Mouse (Mus musculus): Measurements from ENCODE around the gene Mmp25.

Mmp25 gene

DNA sequence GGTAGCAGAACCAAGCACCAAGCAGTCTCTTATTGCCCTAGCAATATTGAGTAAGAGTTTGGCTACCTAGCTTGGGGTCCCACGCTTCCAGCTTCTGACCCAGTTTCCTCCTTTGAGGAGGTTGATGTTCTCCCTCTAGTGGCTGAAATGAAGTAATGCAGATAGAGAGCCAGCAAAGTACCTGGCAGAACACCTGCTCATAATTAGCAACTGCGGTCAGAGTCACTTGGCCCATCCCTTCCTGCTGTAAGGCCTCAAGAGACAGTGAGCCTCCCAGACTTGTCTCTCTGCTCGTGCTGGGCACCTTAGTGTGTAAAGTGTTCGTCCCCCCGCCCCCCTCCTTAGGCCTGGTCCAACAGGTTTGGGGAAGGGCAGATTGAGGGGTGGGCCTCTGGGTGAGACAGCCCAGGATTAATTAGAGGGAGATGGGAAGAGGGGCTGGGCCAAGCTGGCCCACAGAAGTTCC is 19.5 kb upstream of the Mmp25 start:
- DNase-seq (ENCODE audit: low read depth, low spot score): peak; percentile 85

- peak; percentile 80 for DNase-seq (ENCODE audit: low read depth, low spot score)
Measured at GRCm38 (mm10) chr17:23661526-23661925, 16.4 kb upstream of the Mmp25 start.

DNA sequence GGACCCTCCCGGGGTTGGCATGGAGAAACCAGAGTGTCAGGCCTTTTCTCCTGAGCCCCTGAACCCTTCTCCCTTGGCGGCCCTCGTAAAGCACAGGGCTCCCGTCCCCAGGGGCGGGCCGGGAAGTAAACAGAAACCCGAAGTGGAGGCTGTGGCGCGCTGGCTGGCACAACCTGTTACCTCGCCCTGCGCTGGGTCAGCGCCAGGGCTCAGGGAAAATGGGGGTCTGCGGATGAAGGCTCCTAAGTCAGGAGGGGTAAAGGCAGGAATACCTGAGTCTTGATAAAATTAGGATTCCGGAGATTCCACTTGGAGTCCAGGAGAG is 15.8 kb upstream of the Mmp25 start:
- no peak for DNase-seq (ENCODE audit: low read depth, low spot score)

GRCm38 (mm10) chr17:23660117-23660875 is 15.2 kb upstream of the Mmp25 start, which contains the start of gene Bicdl2:
Gene Bicdl2, plus strand, starts transcription at chr17:23660506.
- peak; percentile 81 for DNase-seq (ENCODE audit: low read depth, low spot score)

DNA sequence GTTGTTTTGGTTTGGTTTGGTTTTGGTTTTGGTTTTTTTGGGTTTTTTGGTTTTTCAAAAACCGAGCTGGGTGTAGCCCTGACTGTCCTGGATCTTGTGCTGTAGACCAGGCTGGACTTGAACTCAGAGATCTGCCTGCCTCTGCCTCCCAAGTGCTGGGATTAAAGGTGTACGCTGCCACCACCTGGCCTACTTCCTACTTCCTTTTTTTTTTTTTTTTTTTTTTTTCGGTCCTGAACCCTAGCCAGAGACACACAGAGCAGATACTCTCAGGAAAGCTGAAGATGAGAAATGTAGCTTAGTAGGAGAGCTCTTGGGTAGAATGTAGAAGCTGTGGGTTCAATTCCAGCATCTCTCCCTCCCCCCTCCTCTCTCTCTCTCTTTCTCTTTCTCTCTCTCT is 13.4 kb upstream of the Mmp25 start:
- no peak for DNase-seq (ENCODE audit: low read depth, low spot score)

DNA sequence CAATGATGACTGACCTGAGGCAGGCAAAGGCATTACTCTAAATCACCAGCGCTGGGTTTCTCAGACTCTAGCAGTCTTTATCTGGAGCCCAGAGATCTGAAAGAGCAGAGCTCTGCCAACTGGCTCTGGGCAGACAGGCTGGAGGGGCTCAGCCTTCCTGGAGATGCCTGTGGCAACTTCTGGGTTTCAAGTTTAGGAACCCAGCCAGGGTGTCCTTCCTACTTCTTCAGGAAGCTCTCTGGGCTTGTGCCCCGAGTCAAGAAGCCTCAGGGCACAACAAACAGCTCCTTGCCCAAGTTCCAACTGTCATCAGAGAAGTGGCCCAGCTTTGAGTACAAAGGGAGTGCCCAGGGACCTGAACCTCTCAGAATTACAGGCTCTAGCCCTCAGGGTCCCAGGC is 9.3 kb upstream of the Mmp25 start:
- no peak for DNase-seq (ENCODE audit: low read depth, low spot score)

DNA sequence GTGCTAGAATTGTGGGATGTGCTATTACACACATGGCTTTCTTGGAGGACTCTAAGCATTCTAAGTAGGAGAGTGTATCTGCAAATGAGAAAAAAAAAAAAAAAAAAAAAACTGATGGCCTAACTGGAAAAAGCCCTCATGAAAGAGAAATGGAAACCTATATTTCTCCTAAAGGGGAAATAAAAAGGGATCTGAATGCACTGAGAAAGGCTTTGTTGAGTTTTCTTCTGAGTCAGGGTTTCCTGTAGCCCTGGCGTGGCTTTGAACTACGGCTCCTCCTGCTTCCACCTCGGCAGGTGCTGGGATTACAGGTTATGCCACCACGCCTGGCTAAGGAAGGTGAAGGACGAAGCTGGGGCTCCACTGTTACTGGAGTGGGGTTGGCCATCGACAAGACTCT is 8.9 kb upstream of the Mmp25 start:
- DNase-seq (ENCODE audit: low read depth, low spot score): no peak

DNA sequence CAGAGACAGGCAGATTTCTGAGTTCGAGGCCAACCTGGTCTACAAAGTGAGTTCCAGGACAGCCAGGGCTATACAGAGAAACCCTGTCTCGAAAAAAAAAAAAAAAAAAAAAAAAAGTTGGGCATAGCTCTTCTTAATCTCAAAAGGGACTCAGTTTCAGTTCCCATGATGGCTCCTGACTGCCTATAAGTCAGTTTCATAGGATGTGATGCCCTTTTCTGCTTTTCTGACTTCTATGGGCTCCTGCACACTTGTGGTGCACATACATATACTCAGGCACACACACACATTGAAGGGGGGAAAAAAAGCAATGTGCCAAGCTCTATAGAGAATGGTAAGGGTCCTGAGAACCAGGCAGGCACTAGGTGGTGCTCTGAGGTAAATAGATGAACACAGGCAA is 8.2 kb upstream of the Mmp25 start:
- DNase-seq (ENCODE audit: low read depth, low spot score): no peak

DNA sequence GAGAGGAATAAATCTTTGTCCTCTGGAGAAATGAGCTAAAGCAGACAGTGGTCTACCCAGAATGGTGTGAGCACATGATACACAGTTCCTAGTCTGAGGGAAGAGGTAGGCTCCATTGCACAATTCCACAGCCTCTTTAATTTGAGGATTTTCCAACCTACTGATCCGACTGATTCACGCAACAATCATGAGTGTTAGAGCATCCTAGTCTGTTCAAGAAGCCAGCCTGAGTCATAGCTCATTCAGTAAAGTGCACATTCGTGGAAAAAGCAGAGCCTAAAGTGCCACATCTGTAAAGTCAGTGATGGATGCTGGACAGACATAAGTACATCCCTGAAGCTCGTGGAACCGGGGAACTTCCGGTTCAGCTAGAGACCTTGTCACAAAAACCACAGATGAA is 6.3 kb upstream of the Mmp25 start:
- no peak for DNase-seq (ENCODE audit: low read depth, low spot score)

GRCm38 (mm10) chr17:23645894-23646293 is 817 bp upstream of the Mmp25 start:
- peak; percentile 73 for DNase-seq (ENCODE audit: low read depth, low spot score)

- no peak for DNase-seq (ENCODE audit: low read depth, low spot score)
Measured at GRCm38 (mm10) chr17:23631241-23631640, 13.8 kb downstream of the Mmp25 start.

DNA sequence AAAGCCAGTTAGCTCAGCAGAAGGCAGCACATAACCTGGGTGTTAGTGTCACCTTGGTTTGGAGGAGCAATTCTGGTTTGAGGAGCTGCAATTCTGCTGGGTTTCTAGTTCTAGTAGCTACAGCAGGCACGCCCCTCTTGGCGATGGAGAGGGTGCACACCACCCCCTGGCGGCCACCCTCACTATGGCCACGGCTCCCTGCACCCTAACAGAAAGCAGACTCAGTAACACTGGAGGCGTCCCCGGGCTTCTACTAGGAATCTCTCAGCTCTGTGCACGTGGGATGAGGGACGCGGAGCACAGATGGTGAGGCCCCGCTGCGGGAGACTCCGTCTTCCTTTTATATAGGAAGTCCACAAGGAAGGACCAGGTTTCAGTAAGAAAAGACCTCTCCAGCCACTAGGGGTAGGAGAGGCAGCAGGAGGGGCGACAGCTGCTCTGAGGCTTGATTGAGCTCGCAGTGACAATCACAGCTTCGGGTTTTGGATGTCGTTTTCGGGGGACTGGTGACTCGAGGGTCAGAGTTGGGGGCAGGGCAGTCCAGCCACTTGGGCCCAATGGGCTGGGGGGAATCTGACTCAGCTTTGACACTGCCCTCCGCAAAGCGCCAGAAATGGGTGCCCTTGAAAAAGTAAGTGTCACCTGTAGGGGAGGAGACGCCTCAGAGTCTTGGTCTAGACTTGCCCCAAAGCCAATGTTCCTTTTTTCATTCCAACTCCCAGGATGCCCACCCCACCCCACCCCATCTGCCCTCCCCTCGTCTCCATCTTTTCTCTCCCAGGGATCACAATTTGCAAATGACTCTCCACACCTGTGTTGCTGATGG is 14.7 kb downstream of the Mmp25 start:
- peak; percentile 86 for DNase-seq (ENCODE audit: low read depth, low spot score)

- peak; percentile 75 for DNase-seq (ENCODE audit: low read depth, low spot score)
Measured at GRCm38 (mm10) chr17:23627813-23628212, 17.3 kb downstream of the Mmp25 start.

- no peak for DNase-seq (ENCODE audit: low read depth, low spot score)
Measured at GRCm38 (mm10) chr17:23620351-23620750, 24.7 kb downstream of the Mmp25 start.

GRCm38 (mm10) chr17:23617087-23617486 is 28.0 kb downstream of the Mmp25 start:
- no peak for DNase-seq (ENCODE audit: low read depth, low spot score)

- peak; percentile 91 for DNase-seq (ENCODE audit: low read depth, low spot score)
Measured at GRCm38 (mm10) chr17:23610361-23610800, 34.7 kb downstream of the Mmp25 start.

GRCm38 (mm10) chr17:23609612-23610011 is 35.5 kb downstream of the Mmp25 start:
- peak; percentile 70 for DNase-seq (ENCODE audit: low read depth, low spot score)

DNA sequence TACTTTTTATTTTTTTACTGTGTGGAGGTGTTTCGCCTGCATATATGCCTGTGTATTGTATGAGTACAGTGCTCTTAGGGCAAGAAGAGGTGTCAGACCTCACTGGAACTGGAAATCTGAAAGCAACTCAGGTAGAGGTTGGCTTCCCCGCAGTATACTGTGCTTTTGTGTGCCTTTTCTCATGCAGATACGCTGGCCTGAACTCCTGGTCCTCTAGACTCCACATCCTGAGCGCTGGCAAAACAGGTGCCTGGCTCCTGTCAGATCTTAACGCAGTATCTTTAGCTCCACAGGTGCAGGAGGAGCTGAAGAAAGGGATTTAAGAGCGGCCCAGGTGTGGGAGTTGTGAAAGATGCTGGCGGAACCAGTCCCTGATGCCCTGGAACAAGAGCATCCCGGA is 39.9 kb downstream of the Mmp25 start:
- peak; percentile 76 for DNase-seq (ENCODE audit: low read depth, low spot score)

- peak; percentile 80 for DNase-seq (ENCODE audit: low read depth, low spot score)
Measured at GRCm38 (mm10) chr17:23604394-23604793, 40.7 kb downstream of the Mmp25 start.

DNA sequence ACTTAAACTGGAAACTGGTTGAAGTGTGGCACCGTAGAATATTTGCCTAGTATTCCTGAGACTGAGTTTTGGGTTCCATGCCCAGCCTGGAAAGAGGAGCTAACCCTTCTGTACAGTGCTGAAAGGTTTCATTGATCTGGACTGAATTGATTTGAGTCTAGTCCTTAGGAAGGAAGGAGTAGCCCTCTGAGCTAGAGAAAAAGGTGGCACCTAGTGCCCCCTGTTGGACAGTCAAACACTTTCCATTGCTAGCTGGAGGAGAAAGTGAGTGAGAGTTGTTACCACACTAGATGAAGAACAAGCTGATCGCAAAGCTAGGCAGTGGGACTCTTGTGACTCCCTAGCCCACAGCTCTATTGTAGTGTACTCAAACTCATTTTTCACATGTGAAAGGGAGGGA is 41.5 kb downstream of the Mmp25 start:
- peak; percentile 94 for DNase-seq (ENCODE audit: low read depth, low spot score)

- DNase-seq (ENCODE audit: low read depth, low spot score): peak; percentile 86
Measured at GRCm38 (mm10) chr17:23603077-23603476, 42.0 kb downstream of the Mmp25 start.

DNA sequence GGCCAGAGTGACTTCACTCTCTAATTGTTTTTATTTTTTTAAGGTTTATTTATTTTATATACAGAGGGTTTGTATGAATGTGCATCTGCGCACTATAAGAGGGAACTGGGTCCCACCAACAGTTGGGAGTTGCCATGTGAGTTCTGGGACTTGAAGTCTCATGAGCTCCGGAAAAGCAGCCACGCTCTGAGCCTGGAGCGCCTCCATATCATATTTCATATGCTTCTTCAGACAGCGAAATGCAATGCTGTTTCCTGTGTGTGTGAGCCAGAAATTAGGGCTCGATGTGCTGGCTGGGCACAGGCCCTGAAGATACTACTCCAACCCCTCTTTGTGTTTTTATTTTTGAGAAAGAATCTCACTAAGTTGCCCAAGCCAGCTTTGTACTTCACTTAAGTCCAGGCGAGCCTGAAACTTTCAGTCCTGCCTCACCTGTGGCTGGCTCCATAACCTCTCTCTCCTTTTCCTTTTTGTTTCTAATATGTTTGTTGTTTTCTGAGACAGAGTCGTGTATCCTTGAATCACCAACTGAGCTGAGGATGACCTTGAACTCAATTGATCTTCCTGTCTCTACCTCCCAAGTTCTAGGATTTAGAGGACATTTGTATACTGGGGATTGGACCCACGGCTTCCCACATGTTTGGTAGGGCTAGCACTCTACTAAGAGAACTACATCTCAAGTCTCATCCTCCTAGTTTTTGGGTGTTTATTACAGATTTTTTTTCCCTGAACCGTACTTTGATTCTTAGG is 43.1 kb downstream of the Mmp25 start:
- peak; percentile 80 for DNase-seq (ENCODE audit: low read depth, low spot score)
